Mouse (Mus musculus): ENCODE data around the gene Itk. TPM values are rescaled to one million over a fixed set of nuclear protein-coding genes. Genes with fewer than 3 reads are reported as not detected.

The Itk gene
- polyA plus RNA-seq, 1 experiment: 0.02 TPM

- no peak overlapping the region for H3K27ac ChIP-seq (ENCODE audit: control insufficient read depth, insufficient read depth, low read depth, low read length)
- no peaks in the 10 kb centered on the region; the same call in 1 of the 2 replicates for H3K4me1 ChIP-seq (ENCODE audit: control insufficient read depth, insufficient read depth, low read length)
- TF ChIP-seq POLR2A (IDR thresholded peaks at IDR 0.05; ENCODE audit: control insufficient read depth, low read depth, low read length) (no peak), CTCF (IDR thresholded peaks at IDR 0.05; ENCODE audit: control insufficient read depth, insufficient read depth, insufficient replicate concordance, low read depth, low read length) (no peak)
Measured at GRCm38 (mm10) chr11:46393413-46393812, 4.1 kb upstream of the Itk start.

GRCm38 (mm10) chr11:46392890-46393289 is 3.6 kb upstream of the Itk start:
- no peak for TF ChIP-seq CTCF (IDR thresholded peaks at IDR 0.05; ENCODE audit: control insufficient read depth, insufficient read depth, insufficient replicate concordance, low read depth, low read length)
- no peak for TF ChIP-seq POLR2A (IDR thresholded peaks at IDR 0.05; ENCODE audit: control insufficient read depth, low read depth, low read length)
- H3K27ac ChIP-seq (ENCODE audit: control insufficient read depth, insufficient read depth, low read depth, low read length): no peak overlapping the region
- H3K4me1 ChIP-seq (ENCODE audit: control insufficient read depth, insufficient read depth, low read length): no peaks in the 10 kb centered on the region; the same call in 1 of the 2 replicates

More at GRCm38 (mm10) chr11:46393413-46393812, 4.1 kb upstream of the Itk start:
- no peak overlapping the region for H3K4me3 ChIP-seq (ENCODE audit: control insufficient read depth, low read depth, low read length)
- no peaks in the 10 kb centered on the region for H3K27me3 ChIP-seq (ENCODE audit: control insufficient read depth, insufficient read depth, low read length)
- H3K36me3 ChIP-seq (ENCODE audit: control insufficient read depth, insufficient read depth, low read length): no peaks in the 10 kb centered on the region

GRCm38 (mm10) chr11:46390621-46391020 is 1.3 kb upstream of the Itk start:
- Histone ChIP-seq H3K27ac (ENCODE audit: control insufficient read depth, insufficient read depth, low read depth, low read length) (no peak overlapping the region), H3K4me3 (ENCODE audit: control insufficient read depth, low read depth, low read length) (no peak overlapping the region), H3K27me3 (ENCODE audit: control insufficient read depth, insufficient read depth, low read length) (no peaks in the 10 kb centered on the region), H3K36me3 (ENCODE audit: control insufficient read depth, insufficient read depth, low read length) (no peaks in the 10 kb centered on the region), H3K4me1 (ENCODE audit: control insufficient read depth, insufficient read depth, low read length) (no peaks in the 10 kb centered on the region)
- TF ChIP-seq POLR2A (IDR thresholded peaks at IDR 0.05; ENCODE audit: control insufficient read depth, low read depth, low read length) (no peak), CTCF (IDR thresholded peaks at IDR 0.05; ENCODE audit: control insufficient read depth, insufficient read depth, insufficient replicate concordance, low read depth, low read length) (no peak)

More at GRCm38 (mm10) chr11:46392890-46393289, 3.6 kb upstream of the Itk start:
- Histone ChIP-seq H3K27me3 (ENCODE audit: control insufficient read depth, insufficient read depth, low read length) (no peaks in the 10 kb centered on the region), H3K4me3 (ENCODE audit: control insufficient read depth, low read depth, low read length) (no peak overlapping the region), H3K36me3 (ENCODE audit: control insufficient read depth, insufficient read depth, low read length) (no peaks in the 10 kb centered on the region)

- no peaks in the 10 kb centered on the region for H3K4me1 ChIP-seq (ENCODE audit: control insufficient read depth, insufficient read depth, low read length)
- H3K27ac ChIP-seq (ENCODE audit: control insufficient read depth, insufficient read depth, low read depth, low read length): no peak overlapping the region
- no peaks in the 10 kb centered on the region for H3K27me3 ChIP-seq (ENCODE audit: control insufficient read depth, insufficient read depth, low read length)
- no peak overlapping the region for H3K4me3 ChIP-seq (ENCODE audit: control insufficient read depth, low read depth, low read length)
- TF ChIP-seq POLR2A (IDR thresholded peaks at IDR 0.05; ENCODE audit: control insufficient read depth, low read depth, low read length): no peak
- TF ChIP-seq CTCF (IDR thresholded peaks at IDR 0.05; ENCODE audit: control insufficient read depth, insufficient read depth, insufficient replicate concordance, low read depth, low read length): no peak
- no peaks in the 10 kb centered on the region for H3K36me3 ChIP-seq (ENCODE audit: control insufficient read depth, insufficient read depth, low read length)
Measured at GRCm38 (mm10) chr11:46388438-46388837, 877 bp downstream of the Itk start.

- Histone ChIP-seq H3K4me3 (ENCODE audit: control insufficient read depth, low read depth, low read length) (no peak overlapping the region), H3K4me1 (ENCODE audit: control insufficient read depth, insufficient read depth, low read length) (no peaks in the 10 kb centered on the region), H3K27me3 (ENCODE audit: control insufficient read depth, insufficient read depth, low read length) (no peaks in the 10 kb centered on the region), H3K36me3 (ENCODE audit: control insufficient read depth, insufficient read depth, low read length) (no peaks in the 10 kb centered on the region), H3K27ac (ENCODE audit: control insufficient read depth, insufficient read depth, low read depth, low read length) (no peak overlapping the region)
- TF ChIP-seq CTCF (IDR thresholded peaks at IDR 0.05; ENCODE audit: control insufficient read depth, insufficient read depth, insufficient replicate concordance, low read depth, low read length) (no peak), POLR2A (IDR thresholded peaks at IDR 0.05; ENCODE audit: control insufficient read depth, low read depth, low read length) (no peak)
Measured at GRCm38 (mm10) chr11:46387061-46387460, 2.3 kb downstream of the Itk start.

- no peak overlapping the region for H3K4me3 ChIP-seq (ENCODE audit: control insufficient read depth, low read depth, low read length)
- no peaks in the 10 kb centered on the region for H3K27me3 ChIP-seq (ENCODE audit: control insufficient read depth, insufficient read depth, low read length)
- TF ChIP-seq CTCF (IDR thresholded peaks at IDR 0.05; ENCODE audit: control insufficient read depth, insufficient read depth, insufficient replicate concordance, low read depth, low read length) (no peak), POLR2A (IDR thresholded peaks at IDR 0.05; ENCODE audit: control insufficient read depth, low read depth, low read length) (no peak)
- H3K27ac ChIP-seq (ENCODE audit: control insufficient read depth, insufficient read depth, low read depth, low read length): no peak overlapping the region
- H3K36me3 ChIP-seq (ENCODE audit: control insufficient read depth, insufficient read depth, low read length): no peaks in the 10 kb centered on the region
- H3K4me1 ChIP-seq (ENCODE audit: control insufficient read depth, insufficient read depth, low read length): no peaks in the 10 kb centered on the region
Measured at GRCm38 (mm10) chr11:46386556-46386955, 2.8 kb downstream of the Itk start.

GRCm38 (mm10) chr11:46384925-46385324 is 4.4 kb downstream of the Itk start:
- Histone ChIP-seq H3K36me3 (ENCODE audit: control insufficient read depth, insufficient read depth, low read length) (no peaks in the 10 kb centered on the region), H3K27ac (ENCODE audit: control insufficient read depth, insufficient read depth, low read depth, low read length) (no peak overlapping the region)
- no peak for TF ChIP-seq POLR2A (IDR thresholded peaks at IDR 0.05; ENCODE audit: control insufficient read depth, low read depth, low read length)
- TF ChIP-seq CTCF (IDR thresholded peaks at IDR 0.05; ENCODE audit: control insufficient read depth, insufficient read depth, insufficient replicate concordance, low read depth, low read length): no peak

GRCm38 (mm10) chr11:46382466-46382865 is 6.8 kb downstream of the Itk start:
- no peaks in the 10 kb centered on the region for H3K36me3 ChIP-seq (ENCODE audit: control insufficient read depth, insufficient read depth, low read length)
- TF ChIP-seq POLR2A (IDR thresholded peaks at IDR 0.05; ENCODE audit: control insufficient read depth, low read depth, low read length) (no peak), CTCF (IDR thresholded peaks at IDR 0.05; ENCODE audit: control insufficient read depth, insufficient read depth, insufficient replicate concordance, low read depth, low read length) (no peak)
- H3K27me3 ChIP-seq (ENCODE audit: control insufficient read depth, insufficient read depth, low read length): no peaks in the 10 kb centered on the region
- no peak overlapping the region for H3K27ac ChIP-seq (ENCODE audit: control insufficient read depth, insufficient read depth, low read depth, low read length)
- no peaks in the 10 kb centered on the region for H3K4me1 ChIP-seq (ENCODE audit: control insufficient read depth, insufficient read depth, low read length)
- H3K4me3 ChIP-seq (ENCODE audit: control insufficient read depth, low read depth, low read length): no peak overlapping the region

More at GRCm38 (mm10) chr11:46384925-46385324, 4.4 kb downstream of the Itk start:
- no peaks in the 10 kb centered on the region for H3K27me3 ChIP-seq (ENCODE audit: control insufficient read depth, insufficient read depth, low read length)
- H3K4me3 ChIP-seq (ENCODE audit: control insufficient read depth, low read depth, low read length): no peak overlapping the region
- H3K4me1 ChIP-seq (ENCODE audit: control insufficient read depth, insufficient read depth, low read length): no peaks in the 10 kb centered on the region

Data from testis, adult 2 months (tissue).